Mouse (Mus musculus) spleen, postnatal 10 days (tissue): ENCODE results near the gene Plekhb1.

Source experiments
- DNase-seq, 2 experiments: peaks; one replicate each; pipeline ENCODE4 v3.0.0; 2021 to 2022; ENCODE audit warnings: low spot score in 2 of 2

The Plekhb1 gene

GRCm38 (mm10) chr7:100662231-100662630 is at the start of gene Plekhb1:
Plekhb1 (minus strand) TSS chr7:100662414.
- DNase-seq: no peak

GRCm38 (mm10) chr7:100706883-100707480 is 44.8 kb upstream of the Plekhb1 start:
- peak in 1 of 2 experiments; percentile 16 for DNase-seq

- DNase-seq: peak; percentile 85 to 95
Measured at GRCm38 (mm10) chr7:100706143-100706841, 44.1 kb upstream of the Plekhb1 start, which contains the start of gene Fam168a. Fam168a (plus strand) TSS chr7:100706635.

- no peak for DNase-seq
Measured at GRCm38 (mm10) chr7:100699771-100700770, 37.9 kb upstream of the Plekhb1 start.

GRCm38 (mm10) chr7:100693199-100693598 is 31.0 kb upstream of the Plekhb1 start:
- no peak for DNase-seq

GRCm38 (mm10) chr7:100688471-100688870 is 26.3 kb upstream of the Plekhb1 start:
- no peak for DNase-seq

- DNase-seq: peak; percentile 76 to 91
Measured at GRCm38 (mm10) chr7:100685061-100686030, 23.1 kb upstream of the Plekhb1 start.

GRCm38 (mm10) chr7:100684538-100684937 is 22.3 kb upstream of the Plekhb1 start:
- peak; percentile 64 to 81 for DNase-seq

- no peak for DNase-seq
Measured at GRCm38 (mm10) chr7:100684081-100684480, 21.9 kb upstream of the Plekhb1 start.

GRCm38 (mm10) chr7:100683241-100683640 is 21.0 kb upstream of the Plekhb1 start:
- DNase-seq: no peak

- no peak for DNase-seq
Measured at GRCm38 (mm10) chr7:100681132-100681531, 18.9 kb upstream of the Plekhb1 start.

GRCm38 (mm10) chr7:100678948-100679880 is 17.0 kb upstream of the Plekhb1 start:
- DNase-seq: no peak

GRCm38 (mm10) chr7:100678052-100678451 is 15.8 kb upstream of the Plekhb1 start:
- no peak for DNase-seq

GRCm38 (mm10) chr7:100674941-100675340 is 12.7 kb upstream of the Plekhb1 start:
- no peak for DNase-seq

- DNase-seq: no peak
Measured at GRCm38 (mm10) chr7:100673452-100673851, 11.2 kb upstream of the Plekhb1 start.

- DNase-seq: no peak
Measured at GRCm38 (mm10) chr7:100670646-100671045, 8.4 kb upstream of the Plekhb1 start.

- no peak for DNase-seq
Measured at GRCm38 (mm10) chr7:100663729-100664304, 1.6 kb upstream of the Plekhb1 start.

GRCm38 (mm10) chr7:100663190-100663589 is 976 bp upstream of the Plekhb1 start:
- peak; percentile 75 to 90 for DNase-seq

GRCm38 (mm10) chr7:100661264-100661663 is 950 bp downstream of the Plekhb1 start:
- DNase-seq: no peak
